Mouse (Mus musculus) limb, embryonic 12.5 days (tissue): ENCODE measurements around the gene Pik3ca. TPM values are rescaled to one million over a fixed set of nuclear protein-coding genes. Genes with fewer than 3 reads are reported as not detected.

Experiments
- ATAC-seq: fragments of 200-750 bp; cut with Nextera tagmentation; 2 replicates; pipeline ENCODE4 v1.8.0; 2017; ENCODE audit warnings: low read depth, moderate TSS enrichment; ENCODE audit not compliant: insufficient number of reproducible peaks, insufficient read depth, low FRiP score, low TSS enrichment
- H3K27ac ChIP-seq: fragments of 300-500 bp; sonication (generic); 2 replicates; pipeline ENCODE4 v1.5.1; 2016; ENCODE audit warnings: mild to moderate bottlenecking, moderate library complexity
- H3K27me3 ChIP-seq: fragments of 300-500 bp; sonication (generic); 2 replicates; pipeline ENCODE4 v1.6.1; 2016; ENCODE audit warnings: mild to moderate bottlenecking, moderate library complexity
- H3K36me3 ChIP-seq: fragments of 300-500 bp; sonication (generic); 2 replicates; pipeline ENCODE4 v1.6.1; 2016; ENCODE audit warnings: mild to moderate bottlenecking, moderate library complexity
- H3K4me1 ChIP-seq: fragments of 300-500 bp; sonication (generic); replicated peaks from 2 replicates; pipeline ENCODE4 v1.6.1; 2016
- H3K4me2 ChIP-seq: fragments of 300-500 bp; sonication (generic); 2 replicates; pipeline ENCODE4 v1.6.1; 2016; ENCODE audit warnings: mild to moderate bottlenecking, moderate library complexity
- H3K4me3 ChIP-seq: fragments of 300-500 bp; sonication (generic); replicated peaks from 2 replicates; pipeline ENCODE4 v1.5.1; 2016; ENCODE audit warnings: mild to moderate bottlenecking
- H3K9ac ChIP-seq: fragments of 300-500 bp; sonication (generic); replicated peaks from 2 replicates; pipeline ENCODE4 v1.6.1; 2016; ENCODE audit warnings: mild to moderate bottlenecking, moderate library complexity
- H3K9me3 ChIP-seq: fragments of 300-500 bp; sonication (generic); 2 replicates; pipeline ENCODE4 v1.6.1; 2016; ENCODE audit warnings: mild to moderate bottlenecking, moderate library complexity
- WGBS: fragments of 180-500 bp; shearing (Covaris S2); methylation state at CpG from one replicate; pipeline ENCODE4 v1.1.7; 2016; 5-methylcytosine and 5-hydroxymethylcytosine counted together
- polyA plus RNA-seq: library from polyadenylated mRNA; unstranded; fragments of >200 nt; fragmentation: Nextera tagmentation; extraction: Ambion mirVana; gene quantifications from 2 replicates; pipeline ENCODE4 v1.2.1, GENCODE M21; 2016

Pik3ca gene
- polyA plus RNA-seq, 1 experiment from 2014 or later = 12.0 TPM

DNA sequence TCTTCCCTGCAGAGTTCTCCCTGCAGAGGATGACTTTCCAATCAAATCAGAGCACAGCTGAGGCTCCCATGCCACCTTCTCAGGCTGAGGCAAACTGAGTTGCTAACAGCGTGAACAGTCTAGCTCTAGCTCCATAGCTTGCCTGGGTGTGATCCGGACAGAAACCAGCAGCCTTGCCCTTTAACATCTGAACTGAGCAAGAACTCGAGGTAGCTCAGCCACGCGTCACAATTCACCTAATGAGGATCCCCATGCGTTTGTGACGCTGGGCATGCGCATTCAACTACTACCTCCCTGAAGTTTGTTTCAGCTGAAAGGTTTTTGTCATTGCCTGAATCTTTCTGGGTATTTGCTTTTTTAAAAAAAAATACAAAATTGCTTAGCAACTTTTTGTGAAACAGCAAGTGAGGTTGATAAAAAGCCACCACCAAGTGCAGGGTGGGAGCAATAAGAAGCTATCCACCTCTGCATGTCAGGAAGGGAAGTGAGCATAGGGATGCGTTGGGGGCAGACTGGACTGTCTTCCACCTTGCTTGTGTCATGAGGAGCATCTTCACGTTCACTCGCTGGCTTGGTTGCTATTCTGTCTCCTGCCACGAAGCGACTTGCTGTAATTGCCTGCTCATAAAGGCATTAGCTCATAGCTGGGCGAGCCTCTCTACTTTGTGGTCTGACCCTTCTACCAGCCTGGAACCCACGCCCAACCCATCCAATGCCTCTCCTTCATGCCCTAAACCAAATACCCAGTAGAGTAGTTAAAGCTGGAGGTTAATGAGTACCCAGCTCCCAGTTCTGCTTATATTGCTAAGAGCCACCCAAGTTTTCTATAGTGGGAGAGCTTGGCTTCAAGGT, 92.8 kb downstream of the Pik3ca start:
- Histone ChIP-seq H3K36me3 (no peaks in the 10 kb centered on the region), H3K9me3 (no peaks in the 10 kb centered on the region), H3K4me1 (no peaks in the 10 kb centered on the region), H3K4me2 (no peak overlapping the region), H3K27ac (no peak overlapping the region), H3K4me3 (no peak overlapping the region), H3K27me3 (no peaks in the 10 kb centered on the region), H3K9ac (no peak overlapping the region)
- WGBS = 62% methylated on average over 15 of the region's 15 CpGs
- ATAC-seq = no peak

DNA sequence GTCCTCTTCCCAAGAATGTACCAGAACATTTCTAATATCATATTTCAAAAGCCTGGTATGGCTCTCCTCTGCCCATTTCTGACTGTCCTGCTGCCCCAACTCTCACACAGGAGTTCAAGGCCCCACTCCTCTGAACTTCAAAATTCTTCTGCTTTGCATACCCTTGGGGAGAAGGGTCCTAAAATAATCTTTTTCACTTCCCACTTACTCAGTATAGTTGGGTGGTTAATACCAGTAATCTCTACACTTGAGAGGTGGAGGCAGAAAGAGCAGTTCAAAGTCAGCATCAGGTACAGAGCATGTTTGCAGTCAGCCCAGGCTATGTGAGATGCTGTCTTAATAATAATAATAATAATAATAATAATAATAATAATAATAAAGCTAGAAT, 93.5 kb downstream of the Pik3ca start:
- H3K4me1 ChIP-seq = no peaks in the 10 kb centered on the region
- no peaks in the 10 kb centered on the region for H3K27me3 ChIP-seq
- H3K27ac ChIP-seq = no peak overlapping the region
- H3K36me3 ChIP-seq = no peaks in the 10 kb centered on the region
- no peak overlapping the region for H3K9ac ChIP-seq
- H3K4me3 ChIP-seq = no peak overlapping the region
- ATAC-seq = no peak
- no peaks in the 10 kb centered on the region for H3K9me3 ChIP-seq
- H3K4me2 ChIP-seq = no peak overlapping the region

GRCm38 (mm10) chr3:32492097-32493090, 94.9 kb downstream of the Pik3ca start, which contains the start of gene Kcnmb3:
TSS of gene Kcnmb3 (minus strand) at chr3:32492231.
- WGBS = 73% methylated on average over 11 of the region's 11 CpGs
- no peak for ATAC-seq
- no peaks in the 10 kb centered on the region for H3K36me3 ChIP-seq

DNA sequence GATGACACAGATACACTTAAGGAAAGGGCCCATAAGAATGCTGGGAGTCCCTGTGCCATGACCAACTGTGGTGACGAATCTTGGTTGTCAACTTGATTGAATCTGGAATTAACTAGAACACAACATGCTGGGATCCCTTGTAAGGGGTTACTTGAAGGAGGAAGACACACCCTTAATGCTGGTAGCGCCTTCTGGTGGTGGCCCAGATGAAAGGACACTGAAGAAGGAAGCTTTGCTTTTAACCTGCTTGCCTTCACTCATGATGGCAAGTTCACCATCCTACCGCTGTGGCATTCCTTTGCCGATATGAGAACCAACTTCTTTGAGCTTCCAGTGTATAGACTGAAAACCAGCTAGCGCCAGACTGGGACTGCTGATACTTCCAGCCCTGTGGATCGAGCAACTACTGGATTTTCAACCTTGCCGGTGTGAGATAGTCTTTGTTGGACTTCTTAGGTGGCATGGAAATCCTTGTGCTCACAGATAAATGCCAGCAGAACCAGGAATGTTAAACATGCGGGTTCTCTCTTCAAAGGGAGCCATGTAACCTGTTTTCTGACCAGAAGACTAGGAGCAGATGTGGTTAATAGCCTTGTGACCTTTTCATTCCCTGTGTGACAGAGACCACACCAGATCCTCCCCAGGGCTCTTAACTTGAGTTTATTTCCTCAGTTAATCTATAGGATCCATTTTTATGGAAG, 97.1 kb downstream of the Pik3ca start:
- Histone ChIP-seq H3K9me3 (no peaks in the 10 kb centered on the region), H3K36me3 (no peaks in the 10 kb centered on the region), H3K9ac (no peak overlapping the region), H3K27ac (no peak overlapping the region), H3K4me2 (no peak overlapping the region), H3K4me3 (no peak overlapping the region), H3K4me1 (no peaks in the 10 kb centered on the region), H3K27me3 (no peaks in the 10 kb centered on the region)
- 81% methylated on average over 8 of the region's 8 CpGs for WGBS
- ATAC-seq = no peak

More at GRCm38 (mm10) chr3:32492097-32493090, 94.9 kb downstream of the Pik3ca start, which contains the start of gene Kcnmb3:
- H3K4me3 ChIP-seq = no peak within 1 kb of the TSS
- no peaks in the 10 kb centered on the region for H3K9me3 ChIP-seq
- H3K4me2 ChIP-seq = no peak within 1 kb of the TSS
- no peaks in the 10 kb centered on the region for H3K4me1 ChIP-seq
- no peak within 1 kb of the TSS for H3K9ac ChIP-seq
- no peak within 1 kb of the TSS for H3K27ac ChIP-seq
- H3K27me3 ChIP-seq = no peaks in the 10 kb centered on the region

DNA sequence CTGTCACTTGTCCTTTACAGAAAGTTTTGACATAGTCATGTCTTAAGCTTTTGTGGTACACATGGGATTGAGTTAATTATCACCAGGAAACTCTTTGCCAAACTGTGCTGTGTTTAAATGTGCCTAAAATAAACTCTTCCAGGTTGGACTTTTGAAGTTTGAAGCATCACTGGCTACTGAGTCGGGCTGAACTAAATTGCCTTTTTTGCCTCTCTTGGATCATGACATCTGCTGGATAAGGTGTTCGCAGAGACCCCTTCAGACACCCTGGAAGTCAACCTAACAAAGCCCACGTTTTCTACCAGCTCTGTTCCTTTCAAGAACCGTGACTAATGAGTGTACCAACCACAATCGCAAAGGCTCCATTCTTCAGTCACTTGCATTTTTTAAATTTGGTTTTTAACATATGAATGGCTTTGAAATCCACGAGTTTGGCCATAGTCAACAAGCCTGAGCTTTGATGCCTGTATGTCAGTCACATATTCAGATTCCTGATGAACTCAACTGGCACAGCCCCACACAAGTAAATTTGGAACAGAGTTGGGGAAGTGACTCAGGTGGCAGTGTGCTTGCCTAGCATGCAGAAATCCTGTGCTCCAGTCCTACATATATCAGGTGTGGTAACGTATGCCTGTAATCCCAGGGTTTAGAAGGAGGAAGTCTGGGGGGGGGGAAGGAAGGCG, 97.8 kb downstream of the Pik3ca start:
- Histone ChIP-seq H3K27me3 (no peaks in the 10 kb centered on the region), H3K9me3 (no peaks in the 10 kb centered on the region), H3K4me2 (no peak overlapping the region), H3K4me3 (no peak overlapping the region), H3K36me3 (no peaks in the 10 kb centered on the region), H3K27ac (no peak overlapping the region), H3K4me1 (no peaks in the 10 kb centered on the region), H3K9ac (no peak overlapping the region)
- 58% methylated on average over 8 of the region's 8 CpGs for whole genome bisulfite sequencing
- ATAC-seq = no peak

DNA sequence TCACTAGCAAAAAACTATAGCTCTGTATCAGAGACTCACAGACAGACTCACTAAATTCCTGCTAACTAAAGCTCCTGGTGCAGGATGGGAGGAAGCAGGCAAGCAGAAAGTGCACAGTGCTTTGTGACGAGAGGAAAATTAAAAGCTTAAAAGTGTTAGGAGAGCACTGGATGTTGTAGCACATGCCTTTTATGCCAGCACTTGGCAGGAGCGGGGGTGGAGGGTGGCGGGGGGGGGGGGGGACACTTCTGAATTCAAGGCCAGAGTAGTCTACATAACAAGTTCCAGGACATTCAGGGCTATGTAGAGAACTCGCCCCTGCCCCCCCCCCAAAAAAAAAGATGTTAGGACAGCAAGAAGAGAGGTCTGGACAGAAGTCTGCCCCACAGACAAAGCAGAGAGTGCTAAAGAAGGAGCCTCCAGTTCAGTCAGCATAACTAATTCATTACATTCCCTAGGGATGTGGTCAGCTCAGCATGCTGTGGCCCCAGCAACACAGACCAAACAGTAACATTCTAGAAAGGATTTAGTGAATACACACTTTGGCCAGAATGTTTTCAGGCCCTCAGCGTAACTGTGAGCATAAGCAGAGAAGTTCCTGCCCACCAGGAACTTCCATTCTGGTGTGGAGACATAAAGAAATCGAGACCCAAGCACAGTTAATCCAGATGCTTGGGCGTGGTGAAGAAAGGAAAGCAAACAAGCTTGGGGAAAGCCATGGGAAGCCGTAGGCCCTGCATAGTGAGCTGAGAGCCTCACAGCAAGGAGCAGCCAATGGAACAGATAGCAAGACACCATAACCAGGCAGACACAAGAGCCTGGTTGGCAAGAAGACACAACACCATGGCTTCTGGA, 98.6 kb downstream of the Pik3ca start:
- no peaks in the 10 kb centered on the region for H3K27me3 ChIP-seq
- no peaks in the 10 kb centered on the region for H3K4me1 ChIP-seq
- H3K27ac ChIP-seq = no peak overlapping the region
- no peaks in the 10 kb centered on the region for H3K36me3 ChIP-seq
- no peak for ATAC-seq
- 59% methylated on average over 8 of the region's 8 CpGs for WGBS
- H3K9me3 ChIP-seq = no peaks in the 10 kb centered on the region
- H3K9ac ChIP-seq = no peak overlapping the region
- no peak overlapping the region for H3K4me3 ChIP-seq
- H3K4me2 ChIP-seq = no peak overlapping the region

GRCm38 (mm10) chr3:32496711-32497070, 99.2 kb downstream of the Pik3ca start:
- H3K4me2 ChIP-seq = no peak overlapping the region
- no peaks in the 10 kb centered on the region for H3K9me3 ChIP-seq
- H3K9ac ChIP-seq = no peak overlapping the region
- H3K36me3 ChIP-seq = no peaks in the 10 kb centered on the region
- no peak overlapping the region for H3K4me3 ChIP-seq
- H3K4me1 ChIP-seq = no peaks in the 10 kb centered on the region
- H3K27me3 ChIP-seq = no peaks in the 10 kb centered on the region
- H3K27ac ChIP-seq = no peak overlapping the region
- WGBS = 83% methylated on average over 1 of the region's 1 CpGs
- no peak for ATAC-seq

DNA sequence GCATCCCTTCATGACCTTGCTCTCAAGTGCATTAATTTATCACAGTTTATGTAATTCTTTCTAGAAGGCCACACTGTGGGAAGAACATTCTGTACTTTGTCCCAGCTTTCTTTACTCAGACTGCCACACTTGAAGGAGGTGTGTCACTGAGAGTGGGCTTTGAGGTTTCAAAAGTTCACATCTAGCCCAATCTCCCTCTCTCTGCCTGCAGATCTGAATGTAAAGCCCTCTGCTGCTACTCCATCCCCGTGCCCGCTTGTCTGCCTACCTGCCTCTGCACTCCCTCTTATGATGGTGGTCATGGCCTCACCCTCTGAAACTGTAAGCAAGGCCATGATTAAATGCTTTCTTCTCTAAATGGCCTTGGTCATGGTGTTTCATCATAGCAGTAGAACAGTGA, 102.9 kb downstream of the Pik3ca start:
- Histone ChIP-seq H3K27me3 (no peaks in the 10 kb centered on the region), H3K9me3 (no peaks in the 10 kb centered on the region), H3K4me2 (no peak overlapping the region), H3K9ac (no peak overlapping the region), H3K27ac (no peak overlapping the region), H3K36me3 (no peaks in the 10 kb centered on the region), H3K4me1 (no peaks in the 10 kb centered on the region), H3K4me3 (no peak overlapping the region)
- 94% methylated on average over 2 of the region's 2 CpGs for WGBS
- ATAC-seq = no peak

- Histone ChIP-seq H3K4me2 (no peak overlapping the region), H3K27me3 (no peaks in the 10 kb centered on the region), H3K27ac (no peak overlapping the region), H3K4me1 (peaks cover 9% of the 10 kb centered on the region), H3K9ac (no peak overlapping the region), H3K36me3 (no peaks in the 10 kb centered on the region), H3K9me3 (no peaks in the 10 kb centered on the region), H3K4me3 (no peak overlapping the region)
- ATAC-seq = no peak
- WGBS = 76% methylated on average over 3 of the region's 3 CpGs
Measured at GRCm38 (mm10) chr3:32505841-32506240, 108.4 kb downstream of the Pik3ca start.
